Mouse (Mus musculus): ENCODE measurements around the gene Ldlrad1.

The Ldlrad1 gene

DNA sequence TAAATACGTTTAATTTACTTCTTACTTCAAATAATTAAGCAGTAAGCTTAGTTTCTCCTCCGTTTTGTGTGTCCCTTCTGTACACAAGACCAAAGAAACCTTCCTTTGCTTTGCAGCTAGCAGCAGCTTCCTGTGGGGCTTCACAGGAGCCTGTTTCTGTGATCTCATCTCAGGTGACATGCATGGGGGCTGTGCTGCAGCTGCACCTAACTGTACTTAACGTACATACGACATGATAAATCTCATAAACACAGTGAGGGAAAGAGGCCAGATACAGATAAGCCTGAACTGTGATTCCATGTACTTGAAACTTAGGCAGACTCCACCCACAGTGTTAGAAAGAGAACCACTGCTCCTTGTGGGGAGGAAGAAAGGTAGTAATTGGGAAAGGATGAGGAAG lies 51.0 kb downstream of the Ldlrad1 start:
- DNase-seq (ENCODE audit: low read depth), result no peak
